Mouse (Mus musculus) heart, embryonic 10.5 days (tissue): Measurements from ENCODE around the gene B4galt4. TPM values are rescaled to one million over a fixed set of nuclear protein-coding genes. Genes with fewer than 3 reads are reported as not detected.
"Not testable (repeated sequence)": the region's sequence is repeated elsewhere in the genome, so short reads cannot be mapped to it uniquely, and the experiment has no call there.

Source experiments
- DNase-seq: peaks from one replicate; pipeline ENCODE4 v3.0.0-alpha.2; 2017; ENCODE audit warnings: low spot score
- H3K27ac ChIP-seq: fragments of 300-500 bp; sonication (generic); 2 replicates; pipeline ENCODE4 v1.5.1; 2016; ENCODE audit warnings: mild to moderate bottlenecking
- H3K27me3 ChIP-seq: fragments of 300-500 bp; sonication (generic); 2 replicates; pipeline ENCODE4 v1.6.1; 2016; ENCODE audit warnings: mild to moderate bottlenecking; ENCODE audit not compliant: poor library complexity, insufficient read depth, severe bottlenecking
- H3K36me3 ChIP-seq: fragments of 300-500 bp; sonication (generic); 2 replicates; pipeline ENCODE4 v1.6.1; 2016; ENCODE audit warnings: mild to moderate bottlenecking, moderate library complexity
- H3K4me1 ChIP-seq: fragments of 300-500 bp; sonication (generic); 2 replicates; pipeline ENCODE4 v1.6.1; 2016; ENCODE audit warnings: mild to moderate bottlenecking
- H3K4me3 ChIP-seq: fragments of 300-500 bp; sonication (generic); 2 replicates; pipeline ENCODE4 v1.5.1; 2016; ENCODE audit warnings: mild to moderate bottlenecking, moderate library complexity
- H3K9me3 ChIP-seq: fragments of 300-500 bp; sonication (generic); 2 replicates; pipeline ENCODE4 v1.6.1; 2016; ENCODE audit warnings: mild to moderate bottlenecking, moderate library complexity
- WGBS: fragments of 180-500 bp; shearing (Covaris S2); methylation state at CpG from one replicate; pipeline ENCODE4 v1.1.7; 2016; 5-methylcytosine and 5-hydroxymethylcytosine counted together
- polyA plus RNA-seq: library from polyadenylated mRNA; unstranded; fragments of >200 nt; fragmentation: Nextera tagmentation; extraction: Ambion mirVana; gene quantifications from 2 replicates; pipeline ENCODE4 v1.2.1, GENCODE M21; 2016

Gene B4galt4
- polyA plus RNA-seq, 1 experiment from 2014 or later = 28.5 TPM

GRCm38 (mm10) chr16:38781946-38782345, 39.9 kb downstream of the B4galt4 start:
- no peak overlapping the region for H3K4me3 ChIP-seq
- H3K9me3 ChIP-seq = no peaks in the 10 kb centered on the region
- no peak for DNase-seq
- peaks cover 12% of the 10 kb centered on the region; the same call in 1 of the 2 replicates for H3K4me1 ChIP-seq
- 73% methylated on average over 2 of the region's 2 CpGs for WGBS
- H3K27ac ChIP-seq = no peak overlapping the region
- H3K27me3 ChIP-seq = no peaks in the 10 kb centered on the region
- H3K36me3 ChIP-seq = no peaks in the 10 kb centered on the region

- WGBS = 39% methylated on average over 2 of the region's 2 CpGs
- no peaks in the 10 kb centered on the region for H3K27me3 ChIP-seq
- H3K36me3 ChIP-seq = no peaks in the 10 kb centered on the region
Observed at GRCm38 (mm10) chr16:38782524-38783067, 40.5 kb downstream of the B4galt4 start.

GRCm38 (mm10) chr16:38785301-38785700, 43.2 kb downstream of the B4galt4 start:
- Histone ChIP-seq H3K4me3 (no peak overlapping the region), H3K9me3 (no peaks in the 10 kb centered on the region), H3K27me3 (no peaks in the 10 kb centered on the region), H3K27ac (no peak overlapping the region), H3K4me1 (peaks cover 12% of the 10 kb centered on the region; the same call in 1 of the 2 replicates), H3K36me3 (no peaks in the 10 kb centered on the region)
- WGBS = 60% methylated on average over 7 of the region's 7 CpGs
- DNase-seq = no peak

More at GRCm38 (mm10) chr16:38782524-38783067, 40.5 kb downstream of the B4galt4 start:
- Histone ChIP-seq H3K9me3 (no peaks in the 10 kb centered on the region), H3K27ac (no peak overlapping the region), H3K4me1 (peaks cover 12% of the 10 kb centered on the region; the same call in 1 of the 2 replicates), H3K4me3 (no peak overlapping the region)
- no peak for DNase-seq

GRCm38 (mm10) chr16:38789016-38789415, 47.0 kb downstream of the B4galt4 start:
- DNase-seq = no peak
- H3K4me1 ChIP-seq = peaks cover 25% of the 10 kb centered on the region
- H3K9me3 ChIP-seq = no peaks in the 10 kb centered on the region
- H3K4me3 ChIP-seq = no peak overlapping the region
- no peaks in the 10 kb centered on the region for H3K36me3 ChIP-seq
- 78% methylated on average over 2 of the region's 2 CpGs for WGBS
- no peak overlapping the region for H3K27ac ChIP-seq
- no peaks in the 10 kb centered on the region for H3K27me3 ChIP-seq

- Histone ChIP-seq H3K4me1 (peaks cover 25% of the 10 kb centered on the region), H3K4me3 (no peak overlapping the region), H3K27ac (no peak overlapping the region), H3K27me3 (no peaks in the 10 kb centered on the region), H3K36me3 (no peaks in the 10 kb centered on the region), H3K9me3 (no peaks in the 10 kb centered on the region)
- no peak for DNase-seq
- WGBS = 79% methylated on average over 3 of the region's 3 CpGs
Observed at GRCm38 (mm10) chr16:38789966-38790365, 47.9 kb downstream of the B4galt4 start.

GRCm38 (mm10) chr16:38793120-38793519, 51.1 kb downstream of the B4galt4 start:
- 0 out of 2 replicates have a peak overlapping the region, but pooled peaks have one; percentile 1 for H3K4me3 ChIP-seq
- WGBS = 41% methylated on average over 6 of the region's 6 CpGs
- H3K27me3 ChIP-seq = no peaks in the 10 kb centered on the region
- H3K4me1 ChIP-seq = peaks cover 17% of the 10 kb centered on the region
- H3K27ac ChIP-seq = peak overlapping the region; percentile 76
- DNase-seq = no peak
- no peaks in the 10 kb centered on the region for H3K9me3 ChIP-seq
- H3K36me3 ChIP-seq = no peaks in the 10 kb centered on the region

- 52% methylated on average over 3 of the region's 3 CpGs for WGBS
- no peaks in the 10 kb centered on the region for H3K9me3 ChIP-seq
Observed at GRCm38 (mm10) chr16:38798957-38799450, 56.9 kb downstream of the B4galt4 start.

GRCm38 (mm10) chr16:38800091-38800490, 58.0 kb downstream of the B4galt4 start, which contains the start of gene Upk1b:
Gene Upk1b, minus strand, starts transcription at chr16:38800328.
- H3K4me3 ChIP-seq = peak within 1 kb of the TSS; percentile 34; the same call in 1 of the 2 replicates

More at GRCm38 (mm10) chr16:38798957-38799450, 56.9 kb downstream of the B4galt4 start:
- Histone ChIP-seq H3K4me3 (no peak overlapping the region; the same call in 1 of the 2 replicates), H3K27ac (no peak overlapping the region), H3K27me3 (peaks cover 3% of the 10 kb centered on the region; the same call in 1 of the 2 replicates), H3K4me1 (peaks cover 20% of the 10 kb centered on the region), H3K36me3 (no peaks in the 10 kb centered on the region)
- DNase-seq = no peak

GRCm38 (mm10) chr16:38807796-38808195, 65.7 kb downstream of the B4galt4 start:
- H3K27me3 ChIP-seq, H3K4me1 ChIP-seq, H3K4me3 ChIP-seq, H3K9me3 ChIP-seq, H3K36me3 ChIP-seq, H3K27ac ChIP-seq, DNase-seq: not testable (repeated sequence)
- WGBS = 85% methylated on average over 5 of the region's 5 CpGs

More at GRCm38 (mm10) chr16:38800091-38800490, 58.0 kb downstream of the B4galt4 start, which contains the start of gene Upk1b:
- Histone ChIP-seq H3K27me3 (peaks cover 3% of the 10 kb centered on the region; the same call in 1 of the 2 replicates), H3K36me3 (no peaks in the 10 kb centered on the region), H3K9me3 (no peaks in the 10 kb centered on the region), H3K27ac (no peak within 1 kb of the TSS), H3K4me1 (peaks cover 20% of the 10 kb centered on the region)
- peak; percentile 87 for DNase-seq
- WGBS = 26% methylated on average over 10 of the region's 10 CpGs

- Histone ChIP-seq H3K36me3 (no peaks in the 10 kb centered on the region), H3K4me3 (no peak overlapping the region), H3K27ac (0 out of 2 replicates have a peak overlapping the region, but pooled peaks have one; percentile 3), H3K27me3 (no peaks in the 10 kb centered on the region), H3K4me1 (peaks cover 6% of the 10 kb centered on the region), H3K9me3 (no peaks in the 10 kb centered on the region)
- WGBS = 53% methylated on average over 5 of the region's 5 CpGs
- no peak for DNase-seq
Observed at GRCm38 (mm10) chr16:38810196-38810595, 68.1 kb downstream of the B4galt4 start.

GRCm38 (mm10) chr16:38812521-38812920, 70.5 kb downstream of the B4galt4 start:
- peak; percentile 80 for DNase-seq
- no peak overlapping the region for H3K4me3 ChIP-seq
- no peaks in the 10 kb centered on the region for H3K27me3 ChIP-seq
- peaks cover 27% of the 10 kb centered on the region for H3K4me1 ChIP-seq
- no peaks in the 10 kb centered on the region for H3K9me3 ChIP-seq
- H3K36me3 ChIP-seq = no peaks in the 10 kb centered on the region
- 21% methylated on average over 8 of the region's 8 CpGs for WGBS
- no peak overlapping the region for H3K27ac ChIP-seq
